Mouse (Mus musculus): ENCODE results near the gene Lmntd1. TPM values are rescaled to one million over a fixed set of nuclear protein-coding genes. Genes with fewer than 3 reads are reported as not detected.
A peak's percentile ranks its signal among the peaks of the same experiment; 100 is the strongest.

The Lmntd1 gene
- total RNA-seq, 4 experiments from 2014 or later = 0.26 to 0.89 (median 0.65) TPM

GRCm38 (mm10) chr6:145604648-145605047 is 9.5 kb downstream of the Lmntd1 start:
- DNase-seq = no peak

- no peak for DNase-seq
Observed at GRCm38 (mm10) chr6:145604126-145604525, 10.0 kb downstream of the Lmntd1 start.

- peak; percentile 34 for DNase-seq
Observed at GRCm38 (mm10) chr6:145598794-145599555, 15.1 kb downstream of the Lmntd1 start.

GRCm38 (mm10) chr6:145595905-145596304 is 18.2 kb downstream of the Lmntd1 start:
- no peak for DNase-seq

- peak; percentile 74 for DNase-seq
Observed at GRCm38 (mm10) chr6:145593991-145594390, 20.1 kb downstream of the Lmntd1 start.

GRCm38 (mm10) chr6:145592531-145592998 is 21.6 kb downstream of the Lmntd1 start:
- no peak for DNase-seq

- no peak for DNase-seq
Observed at GRCm38 (mm10) chr6:145592036-145592435, 22.1 kb downstream of the Lmntd1 start.

- DNase-seq = no peak
Observed at GRCm38 (mm10) chr6:145591578-145591977, 22.5 kb downstream of the Lmntd1 start.

GRCm38 (mm10) chr6:145590501-145591293 is 23.4 kb downstream of the Lmntd1 start:
- DNase-seq = no peak

GRCm38 (mm10) chr6:145585052-145585973 is 28.8 kb downstream of the Lmntd1 start:
- DNase-seq = no peak

GRCm38 (mm10) chr6:145581366-145582170 is 32.6 kb downstream of the Lmntd1 start:
- no peak for DNase-seq

GRCm38 (mm10) chr6:145579761-145580160 is 34.4 kb downstream of the Lmntd1 start:
- DNase-seq = no peak

GRCm38 (mm10) chr6:145578457-145579185 is 35.5 kb downstream of the Lmntd1 start:
- DNase-seq = peak; percentile 41

- no peak for DNase-seq
Observed at GRCm38 (mm10) chr6:145576762-145577161, 37.4 kb downstream of the Lmntd1 start.

- no peak for DNase-seq
Observed at GRCm38 (mm10) chr6:145573250-145574013, 40.7 kb downstream of the Lmntd1 start.

GRCm38 (mm10) chr6:145568701-145569100 is 45.4 kb downstream of the Lmntd1 start:
- DNase-seq = no peak

GRCm38 (mm10) chr6:145567832-145568231 is 46.3 kb downstream of the Lmntd1 start:
- no peak for DNase-seq

GRCm38 (mm10) chr6:145567296-145567695 is 46.8 kb downstream of the Lmntd1 start:
- no peak for DNase-seq

GRCm38 (mm10) chr6:145565663-145566062 is 48.5 kb downstream of the Lmntd1 start:
- DNase-seq = no peak

GRCm38 (mm10) chr6:145564671-145565070 is 49.4 kb downstream of the Lmntd1 start:
- no peak for DNase-seq

All from adrenal gland, adult 8-10 months (tissue).